Mouse (Mus musculus): ENCODE measurements at regions not wholly inside any gene's neighbourhood (a gene's known extent, or its start where the extent isn't known, plus 50 kb on each side); places are given as distances from the start of the nearest gene placed in this dataset.

- no peak for TF ChIP-seq POLR2A (IDR thresholded peaks at IDR 0.05; ENCODE audit: borderline replicate concordance, extremely low read depth, insufficient read depth, insufficient read length)
- Histone ChIP-seq H3K9ac (ENCODE audit: low read depth, low read length, severe bottlenecking) (no peak overlapping the region), H3K36me3 (ENCODE audit: control insufficient read depth, insufficient read depth, low read length) (no peaks in the 10 kb centered on the region), H3K27ac (replicated peaks; ENCODE audit: low read depth, low read length) (no peak overlapping the region), H3K9me3 (ENCODE audit: control insufficient read depth, low read length) (no peaks in the 10 kb centered on the region), H3K27me3 (ENCODE audit: control insufficient read depth, insufficient read depth, low read length) (no peaks in the 10 kb centered on the region), H3K4me1 (ENCODE audit: control insufficient read depth, insufficient read depth, low read length) (peaks cover 17% of the 10 kb centered on the region), H3K4me2 (replicated peaks; ENCODE audit: low read depth, low read length, severe bottlenecking) (no peak overlapping the region), H3K4me3 (replicated peaks; ENCODE audit: low read length) (no peak overlapping the region)
- DNase-seq (ENCODE audit: low spot score), result no peak
- WGBS, result 86% methylated on average over 14 of the region's 14 CpGs
- ATAC-seq (ENCODE audit: low FRiP score, low read depth), result no peak
These were observed 81.4 kb upstream of the Smad3 start for GRCm38 (mm10) chr9:63838996-63839772.

DNA sequence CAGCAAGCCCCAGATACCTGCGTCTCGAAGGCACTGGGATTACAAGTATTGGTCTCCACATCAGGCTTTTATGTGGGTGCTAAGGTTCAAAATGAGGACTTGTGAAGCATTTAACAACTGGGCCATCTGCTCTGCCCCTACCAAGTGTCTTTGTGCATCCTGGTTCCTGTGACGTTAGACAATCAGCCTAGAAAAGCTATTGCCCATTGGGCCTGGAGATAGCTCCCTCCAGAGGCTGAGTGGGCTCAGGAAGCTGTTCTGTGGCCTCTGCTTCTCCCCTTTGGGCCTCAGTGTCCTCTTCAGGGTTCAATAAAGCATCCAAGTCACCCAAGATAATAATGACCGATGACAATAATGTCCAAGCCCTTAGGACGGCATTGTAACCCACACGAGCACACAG is 79.8 kb upstream of the Smad3 start:
- 75% methylated on average over 6 of the region's 6 CpGs for WGBS
- peaks cover 17% of the 10 kb centered on the region for H3K4me1 ChIP-seq (ENCODE audit: control insufficient read depth, insufficient read depth, low read length)
- H3K4me3 ChIP-seq (replicated peaks; ENCODE audit: low read length), result no peak overlapping the region
- no peak overlapping the region for H3K9ac ChIP-seq (ENCODE audit: low read depth, low read length, severe bottlenecking)
- no peaks in the 10 kb centered on the region for H3K27me3 ChIP-seq (ENCODE audit: control insufficient read depth, insufficient read depth, low read length)
- ATAC-seq (ENCODE audit: low FRiP score, low read depth) (no peak), DNase-seq (ENCODE audit: low spot score) (no peak)
- no peaks in the 10 kb centered on the region for H3K36me3 ChIP-seq (ENCODE audit: control insufficient read depth, insufficient read depth, low read length)
- TF ChIP-seq POLR2A (IDR thresholded peaks at IDR 0.05; ENCODE audit: borderline replicate concordance, extremely low read depth, insufficient read depth, insufficient read length), result no peak
- no peak overlapping the region for H3K4me2 ChIP-seq (replicated peaks; ENCODE audit: low read depth, low read length, severe bottlenecking)
- H3K27ac ChIP-seq (replicated peaks; ENCODE audit: low read depth, low read length), result no peak overlapping the region
- H3K9me3 ChIP-seq (ENCODE audit: control insufficient read depth, low read length), result no peaks in the 10 kb centered on the region

DNA sequence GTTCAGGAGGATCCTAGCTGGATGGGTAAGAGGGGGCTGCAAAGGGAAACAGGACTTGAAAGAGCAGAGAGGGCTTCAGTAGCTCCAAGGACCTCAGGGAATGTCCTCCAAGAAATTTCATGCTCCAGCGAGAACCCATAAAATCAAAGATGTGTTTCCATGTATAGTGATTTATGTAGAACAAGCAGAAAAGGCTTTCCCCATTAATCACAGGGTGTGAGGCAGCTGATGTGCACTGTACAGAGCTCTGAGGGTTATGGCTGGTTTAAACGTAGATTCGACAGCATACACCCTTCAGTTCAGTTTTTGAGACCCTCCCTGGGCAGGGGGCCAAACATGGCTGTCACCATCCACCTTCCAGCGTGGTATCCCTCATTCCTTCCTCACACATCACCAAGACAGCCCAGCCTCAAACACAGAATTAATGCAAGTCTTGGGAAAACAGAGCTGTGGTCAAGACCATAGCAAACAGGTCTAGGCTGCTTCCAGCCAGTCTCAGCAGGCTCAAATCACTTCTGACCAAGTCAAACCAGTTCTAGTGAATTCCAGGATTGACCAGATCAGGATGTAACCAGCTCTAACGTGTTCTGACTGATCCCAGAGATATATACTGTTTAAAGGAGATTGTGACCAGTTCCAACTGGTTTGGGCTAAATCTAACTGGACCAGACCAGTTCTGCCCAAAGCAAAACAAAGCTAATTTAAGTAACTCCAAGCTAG is 78.9 kb upstream of the Smad3 start:
- no peak overlapping the region for H3K4me2 ChIP-seq (replicated peaks; ENCODE audit: low read depth, low read length, severe bottlenecking)
- ATAC-seq (ENCODE audit: low FRiP score, low read depth), result peak; percentile 41
- DNase-seq (ENCODE audit: low spot score), result peak; percentile 48
- 0 out of 2 replicates have a peak overlapping the region, but pooled peaks have one; percentile 14 for H3K27ac ChIP-seq (replicated peaks; ENCODE audit: low read depth, low read length)
- 49% methylated on average over 5 of the region's 5 CpGs for WGBS
- peaks cover 17% of the 10 kb centered on the region for H3K4me1 ChIP-seq (ENCODE audit: control insufficient read depth, insufficient read depth, low read length)
- no peaks in the 10 kb centered on the region for H3K36me3 ChIP-seq (ENCODE audit: control insufficient read depth, insufficient read depth, low read length)
- TF ChIP-seq POLR2A (IDR thresholded peaks at IDR 0.05; ENCODE audit: borderline replicate concordance, extremely low read depth, insufficient read depth, insufficient read length), result no peak
- no peaks in the 10 kb centered on the region for H3K9me3 ChIP-seq (ENCODE audit: control insufficient read depth, low read length)
- no peak overlapping the region for H3K4me3 ChIP-seq (replicated peaks; ENCODE audit: low read length)
- no peaks in the 10 kb centered on the region for H3K27me3 ChIP-seq (ENCODE audit: control insufficient read depth, insufficient read depth, low read length)
- H3K9ac ChIP-seq (ENCODE audit: low read depth, low read length, severe bottlenecking), result no peak overlapping the region

GRCm38 (mm10) chr9:63836036-63836435 is 78.2 kb upstream of the Smad3 start:
- H3K9ac ChIP-seq (ENCODE audit: low read depth, low read length, severe bottlenecking), result no peak overlapping the region
- DNase-seq (ENCODE audit: low spot score) (peak; percentile 9), ATAC-seq (ENCODE audit: low FRiP score, low read depth) (no peak)
- 50% methylated on average over 11 of the region's 11 CpGs for WGBS
- no peak overlapping the region for H3K4me2 ChIP-seq (replicated peaks; ENCODE audit: low read depth, low read length, severe bottlenecking)
- H3K27me3 ChIP-seq (ENCODE audit: control insufficient read depth, insufficient read depth, low read length), result no peaks in the 10 kb centered on the region
- H3K36me3 ChIP-seq (ENCODE audit: control insufficient read depth, insufficient read depth, low read length), result no peaks in the 10 kb centered on the region
- no peak for TF ChIP-seq POLR2A (IDR thresholded peaks at IDR 0.05; ENCODE audit: borderline replicate concordance, extremely low read depth, insufficient read depth, insufficient read length)
- peaks cover 17% of the 10 kb centered on the region for H3K4me1 ChIP-seq (ENCODE audit: control insufficient read depth, insufficient read depth, low read length)
- no peak overlapping the region for H3K4me3 ChIP-seq (replicated peaks; ENCODE audit: low read length)
- no peak overlapping the region for H3K27ac ChIP-seq (replicated peaks; ENCODE audit: low read depth, low read length)
- H3K9me3 ChIP-seq (ENCODE audit: control insufficient read depth, low read length), result no peaks in the 10 kb centered on the region

DNA sequence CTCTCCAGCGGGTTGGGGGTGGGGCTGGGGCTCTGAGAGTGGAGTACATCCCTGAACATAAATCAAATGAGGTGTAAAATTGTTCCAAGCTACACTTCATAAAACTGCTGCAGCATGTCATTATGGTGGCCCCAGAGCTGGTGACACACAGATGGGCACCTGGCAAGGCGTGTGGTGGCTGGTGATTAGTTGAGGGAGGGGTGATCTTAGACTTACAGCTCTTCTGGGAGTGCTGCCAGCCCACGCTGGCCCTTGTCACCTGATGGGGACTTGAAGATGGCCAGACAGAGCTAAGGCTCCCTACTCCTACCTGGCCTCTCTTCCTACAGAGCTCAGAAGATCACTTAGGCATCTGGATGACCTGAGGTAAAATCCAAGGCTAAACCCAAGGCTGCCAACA is 76.6 kb upstream of the Smad3 start:
- Histone ChIP-seq H3K27ac (replicated peaks; ENCODE audit: low read depth, low read length) (no peak overlapping the region), H3K27me3 (ENCODE audit: control insufficient read depth, insufficient read depth, low read length) (no peaks in the 10 kb centered on the region), H3K9ac (ENCODE audit: low read depth, low read length, severe bottlenecking) (no peak overlapping the region), H3K9me3 (ENCODE audit: control insufficient read depth, low read length) (no peaks in the 10 kb centered on the region), H3K36me3 (ENCODE audit: control insufficient read depth, insufficient read depth, low read length) (no peaks in the 10 kb centered on the region), H3K4me2 (replicated peaks; ENCODE audit: low read depth, low read length, severe bottlenecking) (no peak overlapping the region), H3K4me3 (replicated peaks; ENCODE audit: low read length) (no peak overlapping the region), H3K4me1 (ENCODE audit: control insufficient read depth, insufficient read depth, low read length) (peaks cover 17% of the 10 kb centered on the region)
- TF ChIP-seq POLR2A (IDR thresholded peaks at IDR 0.05; ENCODE audit: borderline replicate concordance, extremely low read depth, insufficient read depth, insufficient read length), result no peak
- DNase-seq (ENCODE audit: low spot score) (no peak), ATAC-seq (ENCODE audit: low FRiP score, low read depth) (no peak)
- whole genome bisulfite sequencing, result 62% methylated on average over 3 of the region's 3 CpGs
